Mouse (Mus musculus) heart, embryonic 11.5 days (tissue): Measurements from ENCODE around the gene Fam205a1. TPM values are rescaled to one million over a fixed set of nuclear protein-coding genes. Genes with fewer than 3 reads are reported as not detected.
A peak's percentile ranks its signal among the peaks of the same experiment; 100 is the strongest.
"Not testable (repeated sequence)": the region's sequence is repeated elsewhere in the genome, so short reads cannot be mapped to it uniquely, and the experiment has no call there.

Experiments used
- ATAC-seq: fragments of 200-750 bp; cut with Nextera tagmentation; replicated peaks from 2 replicates; pipeline ENCODE4 v1.8.0; 2017; ENCODE audit warnings: moderate library complexity; ENCODE audit not compliant: insufficient number of reproducible peaks, low FRiP score, low TSS enrichment
- H3K27ac ChIP-seq: fragments of 300-500 bp; sonication (generic); 2 replicates; pipeline ENCODE4 v1.5.1; 2014; ENCODE audit warnings: mild to moderate bottlenecking, low read depth, low read length
- H3K27me3 ChIP-seq: fragments of 300-500 bp; sonication (generic); 2 replicates; pipeline ENCODE4 v1.6.1; 2014; ENCODE audit warnings: mild to moderate bottlenecking, low read length, mixed read lengths; ENCODE audit not compliant: control insufficient read depth, insufficient read depth
- H3K36me3 ChIP-seq: fragments of 300-500 bp; sonication (generic); 2 replicates; pipeline ENCODE4 v1.6.1; 2014; ENCODE audit warnings: mild to moderate bottlenecking, low read length, moderate library complexity, mixed read lengths; ENCODE audit not compliant: control insufficient read depth, insufficient read depth
- H3K4me1 ChIP-seq: fragments of 300-500 bp; sonication (generic); 2 replicates; pipeline ENCODE4 v1.6.1; 2014; ENCODE audit warnings: low read length; ENCODE audit not compliant: control insufficient read depth, insufficient read depth
- H3K4me2 ChIP-seq: fragments of 300-500 bp; sonication (generic); 2 replicates; pipeline ENCODE4 v1.6.1; 2014; ENCODE audit warnings: mild to moderate bottlenecking, moderate library complexity
- H3K4me3 ChIP-seq: fragments of 300-500 bp; sonication (generic); 2 replicates; pipeline ENCODE4 v1.5.1; 2014; ENCODE audit warnings: low read depth, low read length
- H3K9ac ChIP-seq: fragments of 300-500 bp; sonication (generic); 2 replicates; pipeline ENCODE4 v1.6.1; 2014; ENCODE audit warnings: mild to moderate bottlenecking, low read depth, low read length, moderate library complexity
- H3K9me3 ChIP-seq: fragments of 300-500 bp; sonication (generic); replicated peaks from 2 replicates; pipeline ENCODE4 v1.6.1; 2016; ENCODE audit warnings: low read length; ENCODE audit not compliant: control insufficient read depth
- WGBS: fragments of 180-500 bp; shearing (Covaris S2); extraction: QIAGEN DNeasy Blood & Tissue Kit; methylation state at CpG from one replicate; pipeline ENCODE4 v1.1.7; 2014; ENCODE audit not compliant: insufficient replicate concordance; 5-methylcytosine and 5-hydroxymethylcytosine counted together
- polyA plus RNA-seq: library from polyadenylated mRNA; unstranded; fragments of >200 nt; fragmentation: Nextera tagmentation; extraction: Ambion mirVana; gene quantifications from 2 replicates; pipeline ENCODE4 v1.2.1, GENCODE M21; 2014

The Fam205a1 gene
- polyA plus RNA-seq, 1 experiment from 2014 or later: not detected

- Histone ChIP-seq H3K4me1 (no peaks in the 10 kb centered on the region), H3K4me2 (no peak overlapping the region), H3K27me3 (no peaks in the 10 kb centered on the region), H3K4me3 (no peak overlapping the region), H3K27ac (no peak overlapping the region), H3K9ac (no peak overlapping the region), H3K36me3 (no peaks in the 10 kb centered on the region), H3K9me3 (no peaks in the 10 kb centered on the region)
- 79% methylated on average over 5 of the region's 5 CpGs for WGBS
- ATAC-seq: no peak
These were observed 14.5 kb upstream of the Fam205a1 start for GRCm38 (mm10) chr4:42868193-42868592.

- Histone ChIP-seq H3K4me1 (no peaks in the 10 kb centered on the region), H3K9ac (no peak overlapping the region), H3K4me2 (no peak overlapping the region; the same call in 1 of the 2 replicates), H3K27ac (peak overlapping the region; percentile 68), H3K4me3 (no peak overlapping the region), H3K36me3 (no peaks in the 10 kb centered on the region), H3K9me3 (no peaks in the 10 kb centered on the region), H3K27me3 (no peaks in the 10 kb centered on the region)
- ATAC-seq: peak; percentile 85
- 39% methylated on average over 3 of the region's 3 CpGs for WGBS
These were observed 13.7 kb upstream of the Fam205a1 start for GRCm38 (mm10) chr4:42867390-42867789.

- H3K9ac ChIP-seq, H3K9me3 ChIP-seq, H3K36me3 ChIP-seq, H3K4me3 ChIP-seq, H3K27me3 ChIP-seq, H3K4me1 ChIP-seq, ATAC-seq, H3K27ac ChIP-seq: not testable (repeated sequence)
- 79% methylated on average over 4 of the region's 5 CpGs for WGBS
- H3K4me2 ChIP-seq: peak overlapping the region; percentile 34; the same call in 1 of the 2 replicates
These were observed 9.8 kb upstream of the Fam205a1 start for GRCm38 (mm10) chr4:42863487-42863886.

GRCm38 (mm10) chr4:42860483-42860882 is 6.8 kb upstream of the Fam205a1 start:
- not testable (repeated sequence) for H3K9ac ChIP-seq, H3K4me1 ChIP-seq, ATAC-seq, H3K4me2 ChIP-seq, H3K4me3 ChIP-seq, H3K27me3 ChIP-seq, H3K9me3 ChIP-seq, H3K36me3 ChIP-seq
- 0 out of 2 replicates have a peak overlapping the region, but pooled peaks have one; percentile 41 for H3K27ac ChIP-seq
- 75% methylated on average over 9 of the region's 9 CpGs for WGBS

- 78% methylated on average over 1 of the region's 1 CpGs for WGBS
- H3K27ac ChIP-seq, H3K27me3 ChIP-seq, H3K9ac ChIP-seq, H3K36me3 ChIP-seq, H3K9me3 ChIP-seq, ATAC-seq, H3K4me2 ChIP-seq, H3K4me1 ChIP-seq, H3K4me3 ChIP-seq: not testable (repeated sequence)
These were observed 3.0 kb upstream of the Fam205a1 start, which contains the start of gene Gm12394 for GRCm38 (mm10) chr4:42856671-42857070. Gene Gm12394 (minus strand): TSS chr4:42856771.

Other genes starting within 250 kb of the Fam205a1 start
- not detected in 2 replicates for gene Gm10591, start 241.7 kb downstream of the Fam205a1 start, polyA plus RNA-seq
- 0.23 TPM in 1 of 2 replicates, not detected in the other for gene Gm2564, start 224.2 kb downstream of the Fam205a1 start, polyA plus RNA-seq
- gene Ccl27b, start 198.6 kb downstream of the Fam205a1 start, polyA plus RNA-seq: not detected in 2 replicates
- gene Il11ra2, start 192.0 kb downstream of the Fam205a1 start, polyA plus RNA-seq: not detected in 2 replicates
- gene 4930578G10Rik, start 118.3 kb downstream of the Fam205a1 start, polyA plus RNA-seq: not detected in 2 replicates
- gene Ccl19, start 97.3 kb downstream of the Fam205a1 start, polyA plus RNA-seq: not detected in 2 replicates
- 0.89 and 1.6 TPM in 2 replicates for gene Ccl21a, start 79.9 kb downstream of the Fam205a1 start, polyA plus RNA-seq
- 0.13 TPM in 1 of 2 replicates, not detected in the other for gene Gm12394, start 2.9 kb upstream of the Fam205a1 start, polyA plus RNA-seq
- gene Fam205c, start 20.3 kb upstream of the Fam205a1 start, polyA plus RNA-seq: 0.46 TPM in 1 of 2 replicates, not detected in the other
- gene Phf24, start 62.8 kb upstream of the Fam205a1 start, polyA plus RNA-seq: 1.9 and 2.4 TPM in 2 replicates
- gene Dnajb5, start 95.9 kb upstream of the Fam205a1 start, polyA plus RNA-seq: 11.8 and 12.9 TPM in 2 replicates
- 0.36 and 0.69 TPM in 2 replicates for gene 1700022I11Rik, start 115.7 kb upstream of the Fam205a1 start, polyA plus RNA-seq
- gene Vcp, start 146.6 kb upstream of the Fam205a1 start, polyA plus RNA-seq: 472 and 544 TPM in 2 replicates
- 11.0 and 11.5 TPM in 2 replicates for gene Fancg, start 156.6 kb upstream of the Fam205a1 start, polyA plus RNA-seq
- gene Pigo, start 171.9 kb upstream of the Fam205a1 start, polyA plus RNA-seq: 13.2 and 13.6 TPM in 2 replicates
- 251 and 255 TPM in 2 replicates for gene Stoml2, start 177.8 kb upstream of the Fam205a1 start, polyA plus RNA-seq
- 10.8 and 11.4 TPM in 2 replicates for gene Fam214b, start 192.3 kb upstream of the Fam205a1 start, polyA plus RNA-seq
- gene Unc13b, start 205.1 kb upstream of the Fam205a1 start, polyA plus RNA-seq: 9.3 TPM in 2 replicates